Mouse (Mus musculus) embryo, embryonic 11 days (tissue): ENCODE measurements around the gene 4930404N11Rik.

ENCODE experiments used
- DNase-seq: peaks from one replicate; pipeline ENCODE4 v3.0.0-alpha.2; 2015

Gene 4930404N11Rik

GRCm38 (mm10) chr10:81379809-81380378 lies 14.3 kb upstream of the 4930404N11Rik start:
- DNase-seq, result no peak

GRCm38 (mm10) chr10:81379183-81379553 lies 13.6 kb upstream of the 4930404N11Rik start:
- no peak for DNase-seq

GRCm38 (mm10) chr10:81378553-81379182 lies 13.1 kb upstream of the 4930404N11Rik start:
- DNase-seq, result peak; percentile 100

GRCm38 (mm10) chr10:81377793-81378552 lies 12.4 kb upstream of the 4930404N11Rik start, which contains the start of gene Fzr1:
TSS of gene Fzr1 (minus strand) at chr10:81378516.
- DNase-seq, result no peak

- no peak for DNase-seq
Measured at GRCm38 (mm10) chr10:81377362-81377664, 11.7 kb upstream of the 4930404N11Rik start.

GRCm38 (mm10) chr10:81376561-81377361 lies 11.1 kb upstream of the 4930404N11Rik start:
- no peak for DNase-seq

- no peak for DNase-seq
Measured at GRCm38 (mm10) chr10:81375322-81375721, 9.7 kb upstream of the 4930404N11Rik start.

- no peak for DNase-seq
Measured at GRCm38 (mm10) chr10:81367207-81367495, 1.5 kb upstream of the 4930404N11Rik start.

- no peak for DNase-seq
Measured at GRCm38 (mm10) chr10:81366477-81367206, 1.0 kb upstream of the 4930404N11Rik start.

- DNase-seq, result no peak
Measured at GRCm38 (mm10) chr10:81365073-81365472, 543 bp downstream of the 4930404N11Rik start.

GRCm38 (mm10) chr10:81364666-81365065 lies 950 bp downstream of the 4930404N11Rik start:
- no peak for DNase-seq

- DNase-seq, result no peak
Measured at GRCm38 (mm10) chr10:81363436-81364346, 1.9 kb downstream of the 4930404N11Rik start.

GRCm38 (mm10) chr10:81362336-81362949 lies 3.2 kb downstream of the 4930404N11Rik start:
- DNase-seq, result no peak

- DNase-seq, result no peak
Measured at GRCm38 (mm10) chr10:81360721-81361120, 4.9 kb downstream of the 4930404N11Rik start.

GRCm38 (mm10) chr10:81358841-81359240 lies 6.8 kb downstream of the 4930404N11Rik start:
- DNase-seq, result no peak

GRCm38 (mm10) chr10:81358209-81358608 lies 7.4 kb downstream of the 4930404N11Rik start:
- no peak for DNase-seq

- peak; percentile 96 for DNase-seq
Measured at GRCm38 (mm10) chr10:81356991-81357844, 8.4 kb downstream of the 4930404N11Rik start, which contains the start of gene Mfsd12. TSS of gene Mfsd12 (plus strand) at chr10:81357491.

- DNase-seq, result no peak
Measured at GRCm38 (mm10) chr10:81356352-81356990, 9.1 kb downstream of the 4930404N11Rik start.

GRCm38 (mm10) chr10:81355533-81355932 lies 10.1 kb downstream of the 4930404N11Rik start:
- DNase-seq, result no peak
